ENCODE assay signal across 27 mouse cellular contexts in genomic region chr10:9893562-9893961, GRCm38 (mm10).
"Had no signal": no experiment of that assay in that cellular context is flagged by ENCODE, and none has a peak within 500 bp of the region (broad histone marks: within the 10 kb centered on the region; RNA-seq: fewer than 3 reads in every experiment).

No protein-coding gene starts in this region.

- H3K36me3 ChIP-seq: hindbrain, embryonic 13.5 days; hindbrain, embryonic 15.5 days; kidney, embryonic 15.5 days; limb, embryonic 10.5 days; limb, embryonic 12.5 days had no signal

- H3K4me3 ChIP-seq: heart, embryonic 13.5 days; heart, embryonic 15.5 days; hindbrain, embryonic 10.5 days; hindbrain, embryonic 13.5 days; hindbrain, embryonic 15.5 days; kidney, embryonic 15.5 days; layer of hippocampus, adult 2 months; left cerebral cortex, adult 2 months; limb, embryonic 10.5 days; limb, embryonic 12.5 days; liver, embryonic 13.5 days; liver, embryonic 15.5 days had no signal

- H3K9ac ChIP-seq: heart, embryonic 13.5 days; heart, embryonic 15.5 days; hindbrain, embryonic 13.5 days; hindbrain, embryonic 15.5 days; kidney, embryonic 15.5 days; limb, embryonic 12.5 days; liver, embryonic 13.5 days; liver, embryonic 15.5 days had no signal

- H3K9me3 ChIP-seq: heart, embryonic 13.5 days; heart, embryonic 15.5 days; hindbrain, embryonic 10.5 days; hindbrain, embryonic 13.5 days; hindbrain, embryonic 15.5 days; kidney, embryonic 15.5 days; limb, embryonic 10.5 days; limb, embryonic 12.5 days; liver, embryonic 13.5 days; liver, embryonic 15.5 days had no signal

- ATAC-seq: hindbrain, postnatal 0 days; intestine, embryonic 16.5 days had no signal

- H3K27ac ChIP-seq: heart, embryonic 15.5 days; hindbrain, embryonic 10.5 days; hindbrain, embryonic 13.5 days; hindbrain, embryonic 15.5 days; hindbrain, postnatal 0 days; kidney, embryonic 15.5 days; kidney, postnatal 0 days; layer of hippocampus, adult 2 months; left cerebral cortex, adult 2 months; limb, embryonic 10.5 days; limb, embryonic 12.5 days; liver, embryonic 13.5 days; liver, embryonic 15.5 days had no signal

- H3K4me2 ChIP-seq: heart, embryonic 11.5 days; heart, embryonic 13.5 days; heart, embryonic 15.5 days; hindbrain, embryonic 13.5 days; hindbrain, embryonic 15.5 days; kidney, embryonic 15.5 days; limb, embryonic 12.5 days; liver, embryonic 11.5 days; liver, embryonic 13.5 days; liver, embryonic 15.5 days had no signal

- DNase-seq: gastrocnemius, postnatal 14 days; gastrocnemius, postnatal 36 days; heart, adult 18-20 months; heart, postnatal 4 days; kidney, adult 11 months; kidney, adult 2 months; kidney, adult 9 months; kidney, postnatal 25 days; kidney, postnatal 4 days; liver; liver, embryonic 13.5 days had no signal

- H3K27me3 ChIP-seq: heart, embryonic 13.5 days; heart, embryonic 15.5 days; hindbrain, embryonic 13.5 days; hindbrain, embryonic 15.5 days; kidney, embryonic 15.5 days; limb, embryonic 12.5 days; liver, embryonic 13.5 days; liver, embryonic 15.5 days had no signal

- H3K4me1 ChIP-seq: limb, embryonic 10.5 days; limb, embryonic 12.5 days had no signal
